Mouse (Mus musculus) T-helper 1 cell (primary cell): ENCODE measurements around the gene Anapc2.

ENCODE experiments used
- in situ Hi-C: fragments of 300-600 bp; cut with MboI, MseI; formaldehyde crosslinking; loops from one replicate; pipeline ENCODE4 v1.15.1; 2025; ENCODE audit warnings: high pct_unique_total_duplicates

Gene Anapc2

GRCm38 (mm10) chr2:25271827-25272511 is at the start of gene Anapc2, which contains the start of gene Ssna1:
TSS of gene Anapc2 (plus strand) at chr2:25272478.
TSS of gene Ssna1 (minus strand) at chr2:25272438.
- in situ Hi-C loops, result loop anchor here (5.0 kb wide), 1 partner anchor 45 kb away; the partner anchor contains the start of gene Grin1

DNA sequence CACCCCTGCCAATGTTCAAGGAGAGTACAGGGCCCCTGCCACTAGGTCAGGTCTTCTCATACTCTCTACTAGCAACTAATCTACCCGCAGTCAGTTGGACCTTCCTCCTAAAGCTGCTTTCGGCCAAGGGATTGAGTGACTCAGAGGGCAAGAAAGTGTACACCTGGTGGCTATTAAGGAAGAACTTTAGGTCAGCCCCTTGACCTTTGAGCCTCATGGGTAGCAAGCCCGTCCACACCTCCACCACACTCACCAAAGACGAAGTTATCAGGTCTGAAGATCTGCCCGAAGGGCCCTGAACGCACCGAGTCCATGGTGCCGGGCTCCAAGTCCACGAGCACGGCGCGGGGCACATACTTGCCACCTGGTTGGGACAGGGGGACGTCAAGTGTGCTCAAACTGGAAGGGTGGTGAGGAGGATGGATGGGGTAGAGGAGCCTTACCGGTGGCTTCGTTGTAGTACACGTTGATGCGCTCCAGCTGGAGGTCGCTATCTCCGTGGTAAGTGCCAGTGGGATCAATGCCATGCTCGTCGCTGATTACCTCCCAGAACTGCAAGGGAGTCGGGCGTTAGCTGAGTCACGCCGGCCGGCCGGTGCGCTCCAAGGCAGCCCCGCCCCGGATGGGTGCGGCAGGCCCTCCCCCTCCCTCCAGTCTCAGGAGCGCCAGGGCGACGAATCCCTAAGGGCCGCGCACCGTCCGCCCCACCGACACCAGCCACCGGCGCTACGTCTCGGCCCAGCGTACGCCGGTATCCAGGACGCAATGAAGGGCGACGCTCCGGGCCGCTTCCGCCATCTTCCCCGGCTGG is 48.4 kb upstream of the Anapc2 start:
- in situ Hi-C loops, result no loop called here

DNA sequence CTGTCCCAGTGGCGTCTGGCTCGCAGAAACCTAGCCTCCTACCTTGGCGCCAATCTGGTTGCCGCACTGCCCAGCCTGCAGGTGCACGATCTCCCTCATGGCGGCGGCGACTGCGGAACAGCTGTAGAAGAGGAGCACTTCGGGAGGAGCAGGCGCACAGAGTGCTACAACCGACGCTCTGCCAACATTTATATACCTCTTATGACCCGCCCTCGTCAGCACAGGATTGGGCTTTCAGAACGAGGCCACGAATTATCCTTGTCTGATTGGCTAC is 47.8 kb upstream of the Anapc2 start, which contains the start of gene Tubb4b:
Gene Tubb4b (minus strand): TSS at position 211 of the 274 bp plus-strand sequence.
- in situ Hi-C loops, result no loop called here

DNA sequence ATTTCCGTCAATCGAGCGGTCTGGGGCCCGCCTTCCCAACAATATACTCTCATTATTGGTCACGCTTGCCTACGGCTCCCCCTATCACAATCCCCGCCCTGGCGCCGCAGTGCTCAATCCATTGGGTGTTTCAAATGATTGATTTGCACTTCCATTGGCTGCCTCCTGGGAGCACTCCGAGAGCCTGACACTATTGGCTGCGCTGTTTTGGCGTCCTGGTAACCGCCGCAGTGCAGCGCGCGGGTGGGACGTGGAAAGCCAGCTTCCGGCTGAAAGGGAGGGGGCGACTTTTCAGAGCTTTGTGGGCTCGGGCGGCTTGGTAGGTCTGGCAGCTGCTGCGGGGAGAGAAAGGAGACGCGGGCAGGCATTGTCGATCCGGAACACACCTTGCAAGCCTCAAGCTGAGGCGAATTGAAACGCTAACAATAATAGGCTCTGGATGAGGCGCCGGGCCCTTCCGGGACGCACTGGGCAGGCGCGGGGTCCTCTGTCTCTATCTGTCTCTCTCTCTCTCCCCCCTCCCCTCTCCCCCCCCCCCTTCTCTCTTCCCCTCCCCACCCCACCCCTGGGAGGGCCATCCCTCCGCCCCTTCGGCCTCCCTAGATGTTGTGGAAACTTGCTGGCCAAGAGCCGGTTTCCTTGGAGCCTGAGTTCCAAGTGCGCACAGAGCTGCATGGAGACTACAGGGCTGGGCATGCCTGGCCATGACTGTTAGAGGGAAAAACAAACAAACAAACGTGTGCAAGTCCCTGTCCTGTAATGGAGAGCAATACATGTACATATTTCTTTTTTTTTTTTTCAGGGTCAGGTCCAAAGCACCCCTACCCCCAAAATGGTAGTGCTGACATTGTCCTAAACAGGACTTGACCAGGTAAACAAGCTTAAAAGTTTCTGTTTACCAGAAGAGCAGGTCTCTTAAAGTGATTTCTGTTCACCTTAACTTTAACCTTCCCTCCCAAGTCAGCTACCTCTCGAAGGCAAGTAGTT is 47.2 kb upstream of the Anapc2 start:
- in situ Hi-C loops, result no loop called here

DNA sequence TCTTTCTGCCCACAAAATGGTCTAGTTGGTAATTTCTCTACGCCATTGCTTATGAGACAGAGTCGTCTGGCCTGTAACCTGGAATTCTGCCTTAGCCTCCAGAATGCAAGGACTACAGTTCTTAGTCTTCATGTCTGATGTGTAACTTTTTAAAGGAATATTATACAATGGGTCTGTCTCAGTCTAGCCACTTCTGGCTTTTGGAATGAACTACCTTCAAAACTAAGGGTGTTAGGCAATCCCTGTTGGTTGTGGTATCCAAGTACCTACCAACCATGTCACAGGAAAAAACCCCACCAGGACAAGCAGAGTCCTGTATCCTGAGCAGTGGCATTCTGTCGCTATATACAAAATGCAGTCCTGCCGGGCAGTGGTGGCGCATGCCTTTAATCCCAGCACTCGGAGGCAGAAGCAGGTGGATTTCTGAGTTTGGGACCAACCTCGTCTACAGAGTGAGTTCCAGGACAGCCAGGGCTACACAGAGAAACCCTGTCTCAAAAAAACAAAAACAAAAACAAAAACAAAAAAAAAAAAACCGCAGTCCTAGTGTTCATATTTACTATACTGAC is 46.4 kb upstream of the Anapc2 start:
- in situ Hi-C loops, result no loop called here

- in situ Hi-C loops, result no loop called here
Observed at GRCm38 (mm10) chr2:25226864-25227263, 45.4 kb upstream of the Anapc2 start.

GRCm38 (mm10) chr2:25227406-25227805 is 44.9 kb upstream of the Anapc2 start:
- in situ Hi-C loops, result no loop called here

GRCm38 (mm10) chr2:25228431-25228889 is 43.8 kb upstream of the Anapc2 start:
- in situ Hi-C loops, result no loop called here

- in situ Hi-C loops, result no loop called here
Observed at GRCm38 (mm10) chr2:25228995-25229530, 43.2 kb upstream of the Anapc2 start.

DNA sequence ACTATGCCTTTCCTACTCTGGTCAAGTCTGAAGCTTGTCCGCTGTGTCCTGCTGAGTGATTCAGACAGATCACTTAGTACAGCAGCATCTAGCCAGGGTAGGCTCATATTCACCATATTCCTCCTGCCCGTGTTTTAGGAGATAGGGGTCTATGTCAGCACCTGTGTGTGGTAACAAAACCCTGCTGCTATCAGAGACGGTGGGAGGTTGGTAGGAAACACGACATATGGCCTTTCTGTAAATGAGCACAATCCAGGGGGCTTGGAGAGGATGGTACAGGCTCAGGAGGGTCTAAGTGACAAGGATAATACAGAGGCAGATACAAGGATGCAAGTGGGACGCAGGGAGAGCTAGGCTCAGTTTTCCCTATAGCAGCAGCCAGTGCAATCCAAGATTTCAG is 42.7 kb upstream of the Anapc2 start:
- in situ Hi-C loops, result no loop called here

DNA sequence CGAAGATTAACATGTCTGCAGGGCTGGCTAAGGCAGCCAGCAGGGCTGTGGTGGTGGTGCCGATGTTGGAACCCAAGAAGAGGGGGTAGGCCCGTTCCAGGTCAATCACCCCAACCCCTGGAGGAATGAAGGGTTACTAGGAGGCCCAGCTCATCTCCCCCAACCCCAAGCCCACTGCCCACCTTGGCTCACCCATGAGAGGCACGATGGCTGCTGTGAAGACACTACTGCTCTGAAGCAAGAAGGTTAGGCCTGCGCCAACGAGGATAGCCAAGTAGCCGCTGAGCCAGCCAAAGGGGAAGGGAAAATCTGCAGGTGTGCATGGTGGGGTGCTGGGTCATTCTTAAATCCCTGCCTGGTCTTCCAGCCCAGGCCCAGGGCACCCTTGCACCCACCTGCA is 41.7 kb upstream of the Anapc2 start:
- in situ Hi-C loops, result no loop called here

DNA sequence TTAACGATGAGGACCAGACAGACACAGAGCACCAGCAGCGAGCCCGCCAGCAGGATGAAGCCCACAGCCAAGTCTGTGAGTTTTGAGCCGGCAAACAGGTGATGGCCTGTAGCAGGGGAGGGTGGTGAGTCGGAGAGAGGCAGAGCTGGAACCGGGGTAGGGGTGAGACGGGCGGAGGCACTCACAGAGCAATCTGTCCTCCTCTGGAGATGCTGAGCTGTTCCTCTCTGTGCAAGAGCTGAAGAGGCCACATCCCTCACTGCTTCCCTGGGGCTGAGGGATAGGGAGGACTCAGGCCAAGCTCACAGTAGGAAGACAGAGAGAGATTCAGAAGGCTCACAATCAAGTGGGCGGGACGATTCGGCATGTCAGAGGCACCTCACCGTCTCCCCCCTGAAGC is 41.2 kb upstream of the Anapc2 start:
- in situ Hi-C loops, result no loop called here

GRCm38 (mm10) chr2:25233421-25233820 is 38.9 kb upstream of the Anapc2 start:
- in situ Hi-C loops, result no loop called here

DNA sequence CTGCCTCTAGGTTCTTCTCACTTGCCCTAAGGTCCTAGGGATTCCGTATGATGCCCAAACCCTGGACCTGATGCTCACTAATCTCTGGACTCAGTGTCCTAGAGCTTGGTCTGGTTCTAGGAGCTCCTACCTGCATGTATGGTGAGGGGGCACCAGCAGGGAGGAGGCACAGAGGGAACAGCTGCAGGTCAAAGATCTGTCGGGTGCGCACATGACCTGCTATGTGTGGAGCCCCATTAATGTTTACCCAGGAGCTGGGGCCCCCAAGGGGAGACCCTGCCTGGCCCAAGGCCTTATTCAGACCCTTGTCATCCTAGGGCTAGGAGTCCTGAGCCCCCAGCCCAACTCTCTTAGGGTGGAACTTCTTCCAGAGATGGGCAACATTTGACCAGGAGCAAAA is 38.2 kb upstream of the Anapc2 start, which contains the start of gene Slc34a3:
Gene Slc34a3 (minus strand): TSS at position 315 of the 400 bp plus-strand sequence.
- in situ Hi-C loops, result no loop called here

GRCm38 (mm10) chr2:25234551-25235220 is 37.6 kb upstream of the Anapc2 start:
- in situ Hi-C loops, result no loop called here

DNA sequence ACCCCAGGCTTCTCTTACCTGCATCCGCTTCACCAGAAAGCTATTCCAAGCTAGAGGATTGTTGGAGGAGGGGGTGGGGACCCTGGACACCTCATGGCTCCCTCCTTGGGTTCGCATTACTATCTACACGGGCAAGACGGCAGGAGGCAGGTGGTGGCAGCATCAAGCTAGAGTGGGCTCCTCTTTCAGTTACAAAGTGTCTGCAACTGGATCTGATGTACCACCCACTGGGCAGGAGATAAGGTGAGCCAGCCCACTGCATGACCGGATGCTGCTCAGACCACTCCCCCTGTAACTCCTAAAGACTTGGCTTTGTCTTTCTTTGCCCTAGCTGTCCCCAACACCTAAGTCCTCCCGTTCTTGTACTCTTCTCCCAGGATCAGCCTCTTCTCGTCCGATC is 35.7 kb upstream of the Anapc2 start, which contains the start of gene Rnf224:
Gene Rnf224 (minus strand): TSS at position 174 of the 400 bp plus-strand sequence.
- in situ Hi-C loops, result no loop called here

DNA sequence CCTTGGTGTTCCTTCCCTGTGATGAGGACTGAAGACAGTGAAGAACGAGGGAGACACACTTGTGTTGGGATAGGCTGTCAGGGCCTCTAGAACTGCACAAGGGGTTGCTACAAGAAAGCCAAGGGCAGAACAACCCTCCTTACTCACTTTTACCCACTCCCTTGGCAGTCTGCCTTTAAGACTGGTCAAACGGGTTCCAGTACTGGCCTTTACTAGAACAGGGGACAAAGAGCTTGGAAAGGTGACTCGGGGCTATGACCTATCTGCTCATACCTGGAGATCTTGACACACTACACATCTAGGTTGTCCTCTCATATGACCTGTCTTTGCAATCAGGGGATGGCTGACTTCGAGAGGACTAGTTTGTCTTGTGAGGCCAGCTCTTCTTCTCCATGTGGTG is 34.8 kb upstream of the Anapc2 start:
- in situ Hi-C loops, result no loop called here

DNA sequence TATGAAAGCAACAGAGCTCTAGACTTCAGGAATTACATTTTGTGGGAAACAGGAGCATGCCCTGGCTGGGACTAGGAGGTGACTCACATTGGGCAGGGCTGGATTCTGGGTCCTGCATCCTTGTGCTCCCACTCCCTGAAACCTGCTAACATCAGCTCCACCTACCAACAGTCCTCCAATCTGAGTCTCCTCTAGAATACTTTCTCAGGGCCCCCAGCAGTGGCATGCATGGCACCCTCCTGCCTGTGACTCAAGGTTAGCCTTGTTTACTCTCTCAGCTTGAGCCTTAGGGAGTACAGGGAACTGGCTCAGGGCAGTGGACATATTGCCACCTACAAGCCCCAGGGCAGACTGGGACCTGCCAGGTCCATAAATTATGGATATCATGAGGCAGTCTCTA is 34.2 kb upstream of the Anapc2 start:
- in situ Hi-C loops, result no loop called here

- in situ Hi-C loops, result no loop called here
Observed at GRCm38 (mm10) chr2:25239766-25240165, 32.5 kb upstream of the Anapc2 start.

- in situ Hi-C loops, result no loop called here
Observed at GRCm38 (mm10) chr2:25240310-25240709, 32.0 kb upstream of the Anapc2 start.
